Mouse (Mus musculus) ES-E14 (cell line): Measurements from ENCODE around the gene Rbmx. TPM values are rescaled to one million over a fixed set of nuclear protein-coding genes. Genes with fewer than 3 reads are reported as not detected.

Source experiments
- DNase-seq: peaks from one replicate; pipeline ENCODE4 v3.0.0-alpha.2; 2013; ENCODE audit warnings: low read depth, low spot score
- H3K27ac ChIP-seq: 2 replicates; pipeline ENCODE4 v1.5.1; 2012; ENCODE audit warnings: low read depth, mild to moderate bottlenecking, low read length, moderate library complexity, mixed read lengths; ENCODE audit not compliant: poor library complexity, insufficient read depth, severe bottlenecking
- H3K36me3 ChIP-seq: 2 replicates; pipeline ENCODE4 v1.6.1; 2012; ENCODE audit warnings: mild to moderate bottlenecking, low read length, moderate library complexity, mixed read lengths; ENCODE audit not compliant: control insufficient read depth, poor library complexity, insufficient read depth, severe bottlenecking
- H3K4me1 ChIP-seq, 2 experiments: fragments of 150-350 bp in 1 of 2; sonication (generic) in 1 of 2; 2 replicates each; pipeline ENCODE4 v1.6.1; 2012; ENCODE audit warnings: low read length in 2 of 2, mild to moderate bottlenecking in 1 of 2, mixed read lengths in 1 of 2; ENCODE audit not compliant: control insufficient read depth in 2 of 2, insufficient read depth in 2 of 2, poor library complexity in 1 of 2
- H3K4me3 ChIP-seq, 2 experiments: fragments of 150-350 bp in 1 of 2; sonication (generic) in 1 of 2; 2 replicates each; pipeline ENCODE4 v1.5.1; 2012; ENCODE audit warnings: low read length in 2 of 2, low read depth in 1 of 2, mild to moderate bottlenecking in 1 of 2, mixed read lengths in 1 of 2; ENCODE audit not compliant: insufficient read depth in 1 of 2, poor library complexity in 1 of 2, severe bottlenecking in 1 of 2
- H3K9ac ChIP-seq: 2 replicates; pipeline ENCODE4 v1.6.1; 2012; ENCODE audit warnings: low read depth, mild to moderate bottlenecking, low read length, mixed read lengths; ENCODE audit not compliant: poor library complexity, insufficient read depth, severe bottlenecking
- H3K9me3 ChIP-seq: fragments of 150-350 bp; sonication (generic); 2 replicates; pipeline ENCODE4 v1.6.1; 2012; ENCODE audit warnings: low read depth, mild to moderate bottlenecking, low read length; ENCODE audit not compliant: control insufficient read depth, insufficient read depth
- CHD2 ChIP-seq: IDR thresholded peaks from 2 replicates; pipeline ENCODE4 v1.6.1; 2014; ENCODE audit warnings: mild to moderate bottlenecking, low read depth, low read length, inconsistent platforms
- HCFC1 ChIP-seq: IDR thresholded peaks from 2 replicates; pipeline ENCODE4 v1.6.1; 2012; ENCODE audit warnings: low read length, inconsistent platforms, borderline replicate concordance; ENCODE audit not compliant: insufficient read depth
- MAFK ChIP-seq: IDR thresholded peaks from 2 replicates; pipeline ENCODE4 v1.6.1; 2014; ENCODE audit warnings: mild to moderate bottlenecking, low read depth, low read length, inconsistent platforms; ENCODE audit not compliant: insufficient read depth
- ZC3H11A ChIP-seq: IDR thresholded peaks from 2 replicates; pipeline ENCODE4 v1.6.1; 2012; ENCODE audit warnings: low read depth, mild to moderate bottlenecking, inconsistent platforms, low read length, borderline replicate concordance
- ZNF384 ChIP-seq: IDR thresholded peaks from 2 replicates; pipeline ENCODE4 v1.6.1; 2012; ENCODE audit warnings: low read depth, low read length, inconsistent platforms
- in situ Hi-C, 2 experiments: fragments of 600-800 bp; cut with MboI; formaldehyde crosslinking; loops; one replicate each; pipeline ENCODE4 v1.15.1; 2025; ENCODE audit warnings: low sequenced_read_pairs in 2 of 2, inconsistent platforms in 1 of 2; ENCODE audit not compliant: unreplicated experiment in 2 of 2
- total RNA-seq: library from RNA; depleted of rRNA; stranded (reverse); fragments of 300-350 nt; gene quantifications from 2 replicates; pipeline ENCODE4 v1.2.3, GENCODE M21; 2012; rRNA removed

The Rbmx gene
- total RNA-seq, 1 experiment: 16.5 TPM

GRCm38 (mm10) chrX:57337582-57337981 lies 55.3 kb downstream of the Rbmx start:
- Histone ChIP-seq H3K4me3 (no peak overlapping the region), H3K9ac (no peak overlapping the region), H3K27ac (no peak overlapping the region), H3K36me3 (no peaks in the 10 kb centered on the region), H3K9me3 (no peaks in the 10 kb centered on the region), H3K4me1 (no peaks in the 10 kb centered on the region)
- TF ChIP-seq ZC3H11A (no peak), MAFK (no peak), CHD2 (no peak), ZNF384 (no peak)
- in situ Hi-C loops: no loop called here
- no peak for DNase-seq

GRCm38 (mm10) chrX:57336958-57337357 lies 55.9 kb downstream of the Rbmx start:
- H3K4me3 ChIP-seq: no peak overlapping the region
- no peak for TF ChIP-seq ZNF384
- no peak for TF ChIP-seq ZC3H11A
- TF ChIP-seq HCFC1: no peak
- no peak for TF ChIP-seq CHD2
- TF ChIP-seq MAFK: no peak
- H3K36me3 ChIP-seq: no peaks in the 10 kb centered on the region
- no peaks in the 10 kb centered on the region for H3K4me1 ChIP-seq
- H3K27ac ChIP-seq: no peak overlapping the region
- H3K9me3 ChIP-seq: no peaks in the 10 kb centered on the region
- H3K9ac ChIP-seq: no peak overlapping the region
- no peak for DNase-seq
- in situ Hi-C loops: no loop called here

- Histone ChIP-seq H3K4me1 (no peaks in the 10 kb centered on the region), H3K9me3 (no peaks in the 10 kb centered on the region), H3K36me3 (no peaks in the 10 kb centered on the region), H3K27ac (no peak overlapping the region), H3K9ac (no peak overlapping the region), H3K4me3 (no peak overlapping the region)
- in situ Hi-C loops: no loop called here
- DNase-seq: no peak
- TF ChIP-seq CHD2: no peak
- TF ChIP-seq MAFK: no peak
- TF ChIP-seq ZNF384: no peak
- no peak for TF ChIP-seq ZC3H11A
Measured at GRCm38 (mm10) chrX:57335313-57335712, 57.5 kb downstream of the Rbmx start.

Other genes with a start within 250 kb of the Rbmx start
- gene Cd40lg, start 180.9 kb downstream of the Rbmx start, total RNA-seq: not detected in 2 replicates
- gene Arhgef6, start 54.3 kb downstream of the Rbmx start, total RNA-seq: 0.69 and 1.7 TPM in 2 replicates
- 6.2 and 7.9 TPM in 2 replicates for gene Gm364, start 16.1 kb upstream of the Rbmx start, total RNA-seq
- gene Gpr101, start 110.7 kb upstream of the Rbmx start, total RNA-seq: not detected in 2 replicates